Comparison of ENCODE assay signal across 19 mouse cellular contexts in genomic region chr12:105199684-105200497, GRCm38 (mm10). TPM values are rescaled to one million over a fixed set of nuclear protein-coding genes. Genes with fewer than 3 reads are reported as not detected.
"Had no signal": no experiment of that assay in that cellular context is flagged by ENCODE, and none has a peak within 500 bp of the region (broad histone marks: within the 10 kb centered on the region; RNA-seq: fewer than 3 reads in every experiment).

No protein-coding gene starts in this region.

RNA-seq across cellular contexts. Expression of gene Tcl1b4, which starts 1.9 kb away (rescaled TPM):
- total RNA-seq: layer of hippocampus, adult 2 months; layer of hippocampus, postnatal 25 days; left cerebral cortex, adult 18-20 months; left cerebral cortex, postnatal 25 days; neutrophil, adult 5-6 weeks had no signal
- polyA plus RNA-seq: intestine, postnatal 0 days; kidney, adult 2 months; kidney, embryonic 14.5 days; kidney, postnatal 0 days; large intestine, adult 2 months; limb, embryonic 10.5 days; limb, embryonic 13.5 days; liver, embryonic 12.5 days; liver, embryonic 15.5 days; lung, embryonic 15.5 days; neural tube, embryonic 13.5 days; stomach, embryonic 14.5 days; stomach, postnatal 0 days; thymus, adult 2 months had no signal

RNA-seq across cellular contexts. Expression of gene Tcl1b3, which starts 9.0 kb away (rescaled TPM):
- total RNA-seq: layer of hippocampus, adult 2 months; layer of hippocampus, postnatal 25 days; left cerebral cortex, adult 18-20 months; left cerebral cortex, postnatal 25 days; neutrophil, adult 5-6 weeks had no signal
- polyA plus RNA-seq: intestine, postnatal 0 days; kidney, adult 2 months; kidney, embryonic 14.5 days; kidney, postnatal 0 days; large intestine, adult 2 months; limb, embryonic 10.5 days; limb, embryonic 13.5 days; liver, embryonic 12.5 days; liver, embryonic 15.5 days; lung, embryonic 15.5 days; neural tube, embryonic 13.5 days; stomach, embryonic 14.5 days; stomach, postnatal 0 days; thymus, adult 2 months had no signal

RNA-seq across cellular contexts. Expression of gene Tcl1, which starts 22.7 kb away (rescaled TPM):
- total RNA-seq: layer of hippocampus, adult 2 months; layer of hippocampus, postnatal 25 days; left cerebral cortex, adult 18-20 months; left cerebral cortex, postnatal 25 days; neutrophil, adult 5-6 weeks had no signal
- polyA plus RNA-seq: intestine, postnatal 0 days; kidney, adult 2 months; kidney, embryonic 14.5 days; kidney, postnatal 0 days; large intestine, adult 2 months; limb, embryonic 10.5 days; liver, embryonic 12.5 days; liver, embryonic 15.5 days; lung, embryonic 15.5 days; neural tube, embryonic 13.5 days; stomach, embryonic 14.5 days; stomach, postnatal 0 days had no signal

RNA-seq across cellular contexts. Expression of gene Tcl1b5, which starts 23.7 kb away (rescaled TPM):
- total RNA-seq: layer of hippocampus, adult 2 months; layer of hippocampus, postnatal 25 days; left cerebral cortex, adult 18-20 months; left cerebral cortex, postnatal 25 days; neutrophil, adult 5-6 weeks had no signal
- polyA plus RNA-seq: intestine, postnatal 0 days; kidney, adult 2 months; kidney, embryonic 14.5 days; kidney, postnatal 0 days; large intestine, adult 2 months; limb, embryonic 10.5 days; limb, embryonic 13.5 days; liver, embryonic 12.5 days; liver, embryonic 15.5 days; lung, embryonic 15.5 days; neural tube, embryonic 13.5 days; stomach, embryonic 14.5 days; stomach, postnatal 0 days had no signal

RNA-seq across cellular contexts. Expression of gene Tcl1b1, which starts 40.4 kb away (rescaled TPM):
- total RNA-seq: layer of hippocampus, adult 2 months; layer of hippocampus, postnatal 25 days; left cerebral cortex, adult 18-20 months; left cerebral cortex, postnatal 25 days; neutrophil, adult 5-6 weeks had no signal
- polyA plus RNA-seq: intestine, postnatal 0 days; kidney, adult 2 months; kidney, embryonic 14.5 days; kidney, postnatal 0 days; large intestine, adult 2 months; limb, embryonic 10.5 days; limb, embryonic 13.5 days; liver, embryonic 12.5 days; liver, embryonic 15.5 days; lung, embryonic 15.5 days; neural tube, embryonic 13.5 days; stomach, embryonic 14.5 days; stomach, postnatal 0 days; thymus, adult 2 months had no signal
